Mouse (Mus musculus): ENCODE data around the gene Oas3.

GRCm38 (mm10) chr5:120710826-120711248 is 66.6 kb downstream of the Oas3 start:
- TF ChIP-seq CTCF (IDR thresholded peaks at IDR 0.05): no peak
- TF ChIP-seq EP300 (IDR thresholded peaks at IDR 0.05): no peak

Data from lung, postnatal 0 days (tissue).